In genomic region chr3:23928097-23928496, GRCm38 (mm10) we compare ENCODE assay signal across 1 mouse cellular context.
TF ChIP-seq lines count a peak whose summit lies in the region.

No protein-coding gene starts in this region.

TF ChIP-seq in MEL, 35 proteins besides CTCF, POLR2A, EP300 and RAD21 (continued from another document):
- TF ChIP-seq ZNF384 (IDR thresholded peaks at IDR 0.05; ENCODE audit: low read depth, low read length) (no peak), TAL1 (IDR thresholded peaks at IDR 0.05; ENCODE audit: low read length) (peak; percentile 88), BHLHE40 (IDR thresholded peaks at IDR 0.05; ENCODE audit: borderline replicate concordance, low read depth, low read length) (peak; percentile 98), MYC (IDR thresholded peaks at IDR 0.05; ENCODE audit: low read depth, low read length) (peak; percentile 89), ZC3H11A (IDR thresholded peaks at IDR 0.05; ENCODE audit: low read depth, low read length) (no peak), TCF12 (IDR thresholded peaks at IDR 0.05; ENCODE audit: low read depth, low read length) (peak; percentile 95)
TF ChIP-seq in MEL: peak in this region for 19.
